Mouse (Mus musculus) kidney, adult 2 months (tissue): Measurements from ENCODE around the gene Wfdc1.

Experiments used
- CTCF ChIP-seq: fragments of 200-500 bp; conservative IDR thresholded peaks from 2 replicates; pipeline ENCODE4 v1.5.1; 2011; ENCODE audit warnings: low read depth, mild to moderate bottlenecking, control low read depth, low read length, moderate library complexity, mixed read lengths; ENCODE audit not compliant: insufficient read depth, insufficient read length
- POLR2A ChIP-seq: fragments of 200-500 bp; IDR thresholded peaks from one replicate; pipeline ENCODE4 v1.6.1; 2011; ENCODE audit warnings: low read depth, low read length, control low read depth

- TF ChIP-seq CTCF (peak; percentile 83), POLR2A (no peak)
Observed at GRCm38 (mm10) chr8:119698960-119699359, 32.8 kb downstream of the Wfdc1 start.
